Comparison of ENCODE assay signal across 25 mouse cellular contexts in the genomic region with DNA sequence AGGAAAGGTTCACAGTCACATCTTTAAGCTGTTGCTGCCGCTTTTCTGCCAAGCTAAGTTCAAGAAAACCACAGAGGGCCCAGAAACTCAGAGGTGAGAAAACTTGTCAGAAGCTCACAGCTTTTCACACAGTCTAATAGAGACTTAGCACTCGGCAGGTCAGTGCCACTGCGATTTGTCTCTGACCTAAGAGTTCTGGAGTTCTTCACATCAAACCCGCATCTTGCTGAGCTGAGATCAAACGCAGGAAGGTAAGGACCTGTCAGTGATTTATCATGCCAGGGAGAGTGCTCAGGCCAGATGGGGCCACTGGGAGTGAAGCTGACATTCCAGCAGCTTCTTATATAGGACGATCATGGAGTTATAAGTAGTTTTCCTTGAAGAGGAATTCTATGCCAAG.
"Had no signal": no experiment of that assay in that cellular context is flagged by ENCODE, and none has a peak within 500 bp of the region (broad histone marks: within the 10 kb centered on the region; RNA-seq: fewer than 3 reads in every experiment).

No protein-coding gene starts in this region.

- H3K36me3 ChIP-seq: limb, embryonic 13.5 days; liver, embryonic 12.5 days; liver, embryonic 15.5 days; lung, embryonic 15.5 days; midbrain, embryonic 12.5 days had no signal

- H3K9ac ChIP-seq: limb, embryonic 13.5 days; liver, embryonic 12.5 days; liver, embryonic 15.5 days; lung, embryonic 15.5 days; midbrain, embryonic 12.5 days had no signal

- DNase-seq: kidney, adult 18-20 months; kidney, adult 9 months; kidney, postnatal 36 days; layer of hippocampus, postnatal 36 days; liver; lung, adult 18-20 months; lung, postnatal 10 days; lung, postnatal 36 days; right cerebral cortex, adult 18-20 months; right cerebral cortex, postnatal 14 days; right cerebral cortex, postnatal 4 days; thymus, adult 2 months; thymus, postnatal 14 days; thymus, postnatal 4 days had no signal

- H3K9me3 ChIP-seq: limb, embryonic 13.5 days; liver, embryonic 12.5 days; liver, embryonic 15.5 days; lung, embryonic 15.5 days; megakaryocyte, embryonic 14.5 days; midbrain, embryonic 12.5 days had no signal

- H3K4me3 ChIP-seq: left cerebral cortex, adult 2 months; limb, embryonic 13.5 days; liver, embryonic 12.5 days; liver, embryonic 15.5 days; lung, embryonic 15.5 days; megakaryocyte, embryonic 14.5 days; midbrain, embryonic 12.5 days; myocyte had no signal

- H3K4me1 ChIP-seq: limb, embryonic 13.5 days; liver, embryonic 12.5 days; liver, embryonic 15.5 days; lung, embryonic 15.5 days had no signal

- ATAC-seq: liver, embryonic 12.5 days; midbrain, embryonic 16.5 days had no signal

- H3K4me2 ChIP-seq: limb, embryonic 13.5 days; liver, embryonic 12.5 days; liver, embryonic 15.5 days; lung, embryonic 15.5 days; midbrain, embryonic 12.5 days had no signal

- H3K27ac ChIP-seq: kidney, postnatal 0 days; left cerebral cortex, adult 2 months; limb, embryonic 13.5 days; liver, embryonic 12.5 days; liver, embryonic 15.5 days; lung, embryonic 15.5 days; midbrain, embryonic 12.5 days; stomach, postnatal 0 days had no signal
